Mouse (Mus musculus): ENCODE measurements around the gene Gm3409.
"Not testable (repeated sequence)": the region's sequence is repeated elsewhere in the genome, so short reads cannot be mapped to it uniquely, and the experiment has no call there.

Gm3409 gene

GRCm38 (mm10) chr5:146537347-146537746 lies at the start of gene Gm3409:
TSS of gene Gm3409 (plus strand) at chr5:146537647.
- not testable (repeated sequence) for DNase-seq (ENCODE audit: low read depth, low spot score)

- DNase-seq (ENCODE audit: low read depth, low spot score): not testable (repeated sequence)
These were observed 48.5 kb upstream of the Gm3409 start for GRCm38 (mm10) chr5:146488959-146489358.

GRCm38 (mm10) chr5:146491063-146491462 lies 46.4 kb upstream of the Gm3409 start, which contains the start of gene Gm6370:
TSS of gene Gm6370 (plus strand) at chr5:146491363.
- DNase-seq (ENCODE audit: low read depth, low spot score): not testable (repeated sequence)

GRCm38 (mm10) chr5:146502099-146502498 lies 35.3 kb upstream of the Gm3409 start, which contains the start of gene 4930449I24Rik:
TSS of gene 4930449I24Rik (plus strand) at chr5:146502399.
- not testable (repeated sequence) for DNase-seq (ENCODE audit: low read depth, low spot score)

- DNase-seq (ENCODE audit: low read depth, low spot score): not testable (repeated sequence)
These were observed 23.6 kb upstream of the Gm3409 start, which contains the start of gene Gm3402 for GRCm38 (mm10) chr5:146513823-146514222. TSS of gene Gm3402 (plus strand) at chr5:146514123.

- DNase-seq (ENCODE audit: low read depth, low spot score): not testable (repeated sequence)
These were observed 11.9 kb upstream of the Gm3409 start, which contains the start of gene Gm3404 for GRCm38 (mm10) chr5:146525501-146525900. TSS of gene Gm3404 (plus strand) at chr5:146525801.

GRCm38 (mm10) chr5:146555836-146556235 lies 18.4 kb downstream of the Gm3409 start, which contains the start of gene Gm3415:
TSS of gene Gm3415 (plus strand) at chr5:146556136.
- not testable (repeated sequence) for DNase-seq (ENCODE audit: low read depth, low spot score)

- DNase-seq (ENCODE audit: low read depth, low spot score): no peak
These were observed 26.8 kb downstream of the Gm3409 start for GRCm38 (mm10) chr5:146564259-146564658.

GRCm38 (mm10) chr5:146567054-146567453 lies 29.6 kb downstream of the Gm3409 start:
- DNase-seq (ENCODE audit: low read depth, low spot score): peak; percentile 72

GRCm38 (mm10) chr5:146570179-146570578 lies 32.7 kb downstream of the Gm3409 start:
- not testable (repeated sequence) for DNase-seq (ENCODE audit: low read depth, low spot score)

GRCm38 (mm10) chr5:146571830-146572734 lies 34.6 kb downstream of the Gm3409 start:
- not testable (repeated sequence) for DNase-seq (ENCODE audit: low read depth, low spot score)

- DNase-seq (ENCODE audit: low read depth, low spot score): not testable (repeated sequence)
These were observed 35.2 kb downstream of the Gm3409 start for GRCm38 (mm10) chr5:146572735-146573042.

GRCm38 (mm10) chr5:146576668-146577067 lies 39.2 kb downstream of the Gm3409 start:
- DNase-seq (ENCODE audit: low read depth, low spot score): peak; percentile 25

- DNase-seq (ENCODE audit: low read depth, low spot score): no peak
These were observed 46.7 kb downstream of the Gm3409 start for GRCm38 (mm10) chr5:146584156-146584477.

GRCm38 (mm10) chr5:146584478-146585306 lies 47.2 kb downstream of the Gm3409 start, which contains the start of gene Gpr12:
TSS of gene Gpr12 (minus strand) at chr5:146585239.
- peak; percentile 57 for DNase-seq (ENCODE audit: low read depth, low spot score)

GRCm38 (mm10) chr5:146585307-146585651 lies 47.8 kb downstream of the Gm3409 start:
- DNase-seq (ENCODE audit: low read depth, low spot score): no peak

- peak; percentile 28 for DNase-seq (ENCODE audit: low read depth, low spot score)
These were observed 49.1 kb downstream of the Gm3409 start for GRCm38 (mm10) chr5:146586357-146587070.
